Mouse (Mus musculus) heart, adult 2 months (tissue): ENCODE measurements at regions not wholly inside any gene's neighbourhood (a gene's known extent, or its start where the extent isn't known, plus 50 kb on each side); places are given as distances from the start of the nearest gene placed in this dataset.

Source experiments
- CTCF ChIP-seq: fragments of 200-600 bp; IDR thresholded peaks from 2 replicates; pipeline ENCODE4 v1.8.1; 2022; ENCODE audit warnings: antibody characterized with exemption, mild to moderate bottlenecking, moderate library complexity
- EP300 ChIP-seq: fragments of 200-500 bp; IDR thresholded peaks from 2 replicates; pipeline ENCODE4 v1.6.1; 2011; ENCODE audit warnings: low read depth, low read length, control low read depth; ENCODE audit not compliant: insufficient read depth
- POLR2A ChIP-seq: fragments of 200-500 bp; IDR thresholded peaks from 2 replicates; pipeline ENCODE4 v1.6.1; 2011; ENCODE audit warnings: mild to moderate bottlenecking, low read depth, low read length, control low read depth; ENCODE audit not compliant: insufficient read depth

DNA sequence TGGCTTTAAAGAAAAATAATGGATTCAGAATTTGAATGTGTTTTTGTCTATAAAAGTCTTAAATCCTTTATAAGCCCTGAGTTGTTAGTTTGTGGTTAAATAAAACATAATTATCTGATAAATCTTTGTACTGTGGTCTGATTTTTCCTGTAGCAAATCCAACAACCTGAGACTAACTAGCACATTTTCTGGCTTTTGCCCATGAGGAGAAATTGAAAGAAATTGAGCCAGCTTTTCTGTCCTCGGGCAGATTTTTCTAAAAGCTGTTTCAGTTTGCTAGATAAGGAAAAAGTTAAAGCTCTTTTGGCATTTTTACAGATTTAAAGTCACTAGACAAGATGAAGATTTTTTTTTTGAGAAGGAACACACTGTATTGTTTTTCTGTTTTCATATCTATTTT, 191.5 kb upstream of the Sema3d start:
- TF ChIP-seq CTCF: no peak
- no peak for TF ChIP-seq EP300
- TF ChIP-seq POLR2A: no peak
